Mouse (Mus musculus): ENCODE data around the gene Eif2b4. TPM values are rescaled to one million over a fixed set of nuclear protein-coding genes. Genes with fewer than 3 reads are reported as not detected.

Eif2b4 gene
- 34.0 TPM for polyA plus RNA-seq (2014; fragmentation: Illumina TruSeq; extraction: RNeasy Lipid Tissue Mini Kit (QIAGEN cat#74804); ENCODE audit: low read depth, low replicate concordance)

DNA sequence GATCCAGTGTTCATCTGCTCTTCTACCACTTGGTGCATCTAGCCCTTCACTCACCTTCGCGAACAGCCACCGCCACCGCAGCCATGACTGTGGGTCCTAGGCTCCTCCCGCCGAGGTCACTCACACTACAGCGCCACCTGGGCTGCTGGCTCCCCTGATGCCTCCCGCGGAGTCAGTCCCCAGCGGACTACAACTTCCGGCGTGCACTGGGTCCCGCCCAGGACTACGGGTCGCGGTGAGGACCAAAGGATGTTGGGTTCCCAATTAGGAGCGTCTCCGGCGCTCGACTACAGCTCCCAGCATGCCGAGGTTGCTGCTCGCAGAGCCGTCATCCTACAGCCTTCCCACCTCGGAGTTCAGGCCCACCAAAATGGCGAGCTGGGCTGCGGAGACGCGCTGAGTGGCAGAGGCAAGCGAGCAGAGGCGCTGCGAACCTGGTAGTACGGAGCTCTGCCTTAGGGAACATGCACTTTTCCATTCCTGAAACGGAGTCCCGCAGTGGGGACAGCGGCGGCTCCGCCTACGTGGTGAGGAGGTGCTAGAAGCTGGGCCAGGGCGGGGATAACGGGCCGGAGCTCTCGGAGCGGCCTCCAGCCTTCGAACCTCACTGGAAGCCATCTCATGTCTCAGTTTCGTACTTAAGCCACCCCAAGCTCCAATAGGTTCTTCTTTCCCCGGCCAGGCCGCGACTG is at the start of gene Eif2b4, which contains the start of gene Snx17:
TSS of gene Eif2b4 (minus strand) at position 492 of the 692 bp plus-strand sequence.
TSS of gene Snx17 (plus strand) at position 289 of the 692 bp plus-strand sequence.

DNA sequence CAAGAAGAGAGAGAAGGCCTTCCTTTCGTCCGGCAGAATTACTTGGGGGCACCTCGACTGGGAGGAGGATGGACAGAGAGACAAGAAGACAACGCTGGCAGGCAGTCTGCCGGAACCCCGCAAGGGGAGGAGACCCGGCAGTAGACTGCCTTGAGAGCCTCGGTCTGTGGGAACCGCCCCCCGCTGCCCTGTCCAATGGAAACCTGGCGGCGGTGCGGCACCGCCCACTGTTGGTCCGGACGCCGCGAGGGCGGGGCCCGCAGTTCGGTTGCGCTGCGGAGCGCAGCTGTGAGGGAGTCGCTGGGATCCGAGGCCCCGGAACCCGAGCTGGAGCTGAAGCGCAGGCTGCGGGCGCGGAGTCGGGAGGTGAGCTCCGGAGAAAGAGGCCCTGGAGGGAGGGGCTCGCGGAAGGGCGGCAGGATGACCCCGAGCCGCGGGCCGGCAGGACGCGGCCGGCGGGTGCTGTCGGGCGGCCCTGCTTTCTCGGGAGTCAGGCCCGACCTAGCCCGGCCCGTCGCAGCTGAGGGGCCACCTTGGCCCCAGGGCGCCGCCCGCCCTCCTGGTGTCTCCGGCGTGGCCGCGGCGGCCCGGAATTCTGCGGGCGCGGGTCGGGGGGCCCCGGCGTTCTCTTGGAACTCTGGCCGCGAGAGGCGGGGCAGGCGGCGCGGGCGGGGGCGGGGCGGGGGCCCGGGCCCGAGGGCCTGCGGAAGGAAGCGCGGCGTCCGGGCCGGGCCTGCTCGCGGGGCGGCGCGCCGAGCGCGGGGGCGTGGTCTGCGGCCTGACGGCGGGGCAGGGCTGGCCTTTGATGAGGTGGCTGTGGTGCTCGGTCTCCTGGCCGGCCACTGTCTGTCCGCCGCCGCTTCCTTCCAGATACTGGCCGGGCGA is 47.6 kb upstream of the Eif2b4 start, which contains the start of the genes Nrbp1 and Gm9970:
TSS of gene Nrbp1 (plus strand) at position 228 of the 885 bp plus-strand sequence.
TSS of gene Gm9970 (minus strand) at position 596 of the 885 bp plus-strand sequence.

DNA sequence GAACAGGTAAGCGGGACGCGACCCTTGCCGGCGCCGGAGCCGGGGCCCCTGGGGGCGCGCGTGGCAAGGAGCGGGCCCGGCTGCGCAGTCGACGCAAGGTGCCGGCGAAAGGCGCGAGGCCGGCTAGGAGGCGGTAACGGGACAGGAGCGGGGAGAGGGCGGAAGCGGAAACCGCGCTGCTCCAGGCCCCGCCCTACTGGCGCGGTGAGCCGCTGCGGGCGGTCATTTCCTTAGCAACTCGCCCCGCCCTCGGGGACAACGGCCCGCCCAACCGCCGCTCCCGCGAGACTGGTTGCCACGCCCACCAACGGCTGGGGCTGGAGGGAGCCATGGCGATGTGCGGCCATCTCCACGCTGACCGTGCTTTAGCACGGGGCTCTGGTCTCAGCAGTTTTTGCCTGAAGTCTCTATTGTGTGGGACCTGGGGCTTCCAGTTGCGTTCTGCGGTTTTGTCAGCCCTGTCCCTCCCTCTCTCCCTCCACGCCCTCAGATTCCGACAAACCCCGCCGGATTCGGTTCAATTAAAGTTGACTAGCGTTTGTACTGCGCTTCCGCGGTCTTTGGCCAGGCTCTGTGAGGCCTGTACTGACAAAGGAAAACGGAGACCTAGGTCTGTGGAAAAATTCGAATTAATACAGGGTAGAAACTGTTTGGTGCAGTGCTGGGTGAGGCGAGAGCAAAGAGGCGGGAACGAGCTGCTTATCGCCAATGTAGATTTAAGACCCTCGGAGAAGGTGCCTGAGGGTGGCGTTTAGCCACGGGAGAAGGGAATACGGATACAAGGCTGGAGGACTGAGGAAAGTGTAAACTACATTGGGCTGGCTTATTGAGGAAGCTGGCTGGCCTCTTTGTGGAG is 27.4 kb upstream of the Eif2b4 start, which contains the start of gene Ppm1g:
TSS of gene Ppm1g (minus strand) at position 240 of the 856 bp plus-strand sequence.

DNA sequence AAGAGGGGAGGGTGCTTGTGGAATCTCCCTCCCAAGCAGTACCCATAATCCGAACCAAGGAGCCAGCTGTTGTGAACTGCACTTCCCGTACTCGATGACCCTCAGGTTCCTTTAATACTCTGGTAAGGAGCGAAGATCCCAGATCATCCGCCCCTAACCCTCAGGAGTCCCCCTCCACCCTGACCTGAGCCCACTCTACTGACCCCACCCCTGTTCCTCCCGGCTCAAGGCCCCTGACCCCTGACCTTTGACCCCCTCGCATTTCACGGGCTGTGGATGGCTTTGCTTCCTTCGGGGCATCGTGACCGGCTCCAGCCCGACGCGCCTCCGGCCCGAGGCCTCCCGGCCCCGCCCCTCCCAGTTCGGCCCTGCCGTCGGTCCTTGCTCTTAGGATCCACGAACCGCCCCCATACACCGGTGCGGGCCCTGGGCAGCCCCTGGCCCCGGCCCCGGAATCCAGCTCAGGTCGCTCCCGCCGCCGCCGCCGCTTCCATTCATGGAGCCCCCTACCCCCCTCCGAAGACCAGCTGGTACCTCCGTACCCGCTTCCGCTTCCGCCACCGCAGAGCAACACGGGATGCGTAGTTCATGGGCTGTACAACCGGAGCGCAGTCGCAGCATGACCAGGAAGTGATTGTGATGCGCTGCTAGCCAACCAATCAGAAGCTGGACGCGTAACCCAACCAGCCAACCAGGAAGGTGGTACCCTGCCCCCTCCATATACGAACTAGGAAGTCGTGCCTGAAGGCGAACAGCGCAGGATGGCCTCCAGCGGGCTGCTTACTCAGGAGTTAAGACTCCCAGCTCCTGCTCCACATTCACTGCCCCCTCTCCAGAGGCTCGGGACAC is 8.7 kb upstream of the Eif2b4 start, which contains the start of gene Zfp513:
TSS of gene Zfp513 (minus strand) at position 562 of the 849 bp plus-strand sequence.

DNA sequence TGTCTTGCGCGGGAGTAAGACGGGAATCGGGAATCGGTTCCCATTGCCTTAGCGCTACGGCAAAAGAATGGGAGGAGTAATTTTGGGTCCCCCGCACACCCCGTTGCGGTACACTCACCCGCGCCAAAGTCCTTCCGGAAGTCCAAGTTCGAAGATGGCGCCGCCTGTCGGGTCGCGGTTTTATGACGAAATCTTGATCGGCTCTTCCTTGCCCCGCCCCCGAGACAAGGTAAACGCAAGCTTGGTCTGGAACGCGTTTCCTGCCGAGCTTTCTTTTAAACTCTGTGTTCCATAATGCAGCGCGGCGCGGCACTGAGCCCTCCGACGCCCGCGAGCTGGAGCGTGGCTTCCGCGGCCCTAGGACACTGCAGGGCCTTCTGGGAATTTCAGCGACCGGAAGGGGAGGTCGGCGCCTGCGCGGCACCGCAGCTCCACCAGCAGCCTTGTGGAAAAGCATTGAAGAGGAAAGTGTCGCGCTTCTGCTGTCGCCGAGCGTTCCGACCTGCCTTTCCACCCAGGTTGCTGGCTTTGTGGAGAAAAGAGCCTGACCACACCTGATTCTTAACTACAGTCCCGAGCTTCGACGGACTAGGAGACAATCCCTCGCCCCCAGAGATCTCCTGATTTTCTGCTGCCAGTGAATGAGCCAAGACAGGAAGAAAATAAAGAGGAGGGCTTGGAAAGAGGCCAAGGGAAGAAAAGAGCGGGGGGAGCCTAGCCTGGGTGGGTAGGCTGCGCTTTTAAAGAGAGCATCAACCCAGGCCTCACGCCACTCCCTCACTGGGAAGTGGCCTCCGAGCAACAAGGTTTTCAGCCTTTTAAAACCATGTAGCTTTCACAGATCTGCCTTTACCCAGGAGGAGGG is 13.2 kb downstream of the Eif2b4 start, which contains the start of the genes Gm29609 and Gtf3c2:
TSS of gene Gm29609 (minus strand) at position 146 of the 865 bp plus-strand sequence.
TSS of gene Gtf3c2 (minus strand) at position 379 of the 865 bp plus-strand sequence.

DNA sequence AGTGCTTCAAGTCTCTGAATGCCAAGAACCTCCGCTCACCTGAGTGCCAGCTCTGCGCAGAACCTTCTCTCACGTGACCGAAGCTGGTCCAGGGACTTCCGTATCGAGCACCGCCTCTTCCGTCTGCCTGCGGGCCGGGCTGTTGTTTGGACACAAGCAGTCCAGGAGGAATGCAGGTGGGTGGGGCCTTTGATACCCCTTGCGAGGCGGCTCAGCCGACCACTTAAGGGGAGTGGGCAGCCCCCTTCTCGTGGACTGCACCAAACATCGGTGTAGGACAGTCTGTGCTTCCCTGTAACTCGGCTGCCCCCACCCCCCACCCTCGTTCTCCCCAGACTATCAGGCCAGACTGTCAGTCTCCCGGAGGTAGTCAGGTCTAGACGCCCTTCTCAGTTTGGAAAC is 39.1 kb downstream of the Eif2b4 start, which contains the start of gene Mpv17:
TSS of gene Mpv17 (minus strand) at position 100 of the 402 bp plus-strand sequence.

DNA sequence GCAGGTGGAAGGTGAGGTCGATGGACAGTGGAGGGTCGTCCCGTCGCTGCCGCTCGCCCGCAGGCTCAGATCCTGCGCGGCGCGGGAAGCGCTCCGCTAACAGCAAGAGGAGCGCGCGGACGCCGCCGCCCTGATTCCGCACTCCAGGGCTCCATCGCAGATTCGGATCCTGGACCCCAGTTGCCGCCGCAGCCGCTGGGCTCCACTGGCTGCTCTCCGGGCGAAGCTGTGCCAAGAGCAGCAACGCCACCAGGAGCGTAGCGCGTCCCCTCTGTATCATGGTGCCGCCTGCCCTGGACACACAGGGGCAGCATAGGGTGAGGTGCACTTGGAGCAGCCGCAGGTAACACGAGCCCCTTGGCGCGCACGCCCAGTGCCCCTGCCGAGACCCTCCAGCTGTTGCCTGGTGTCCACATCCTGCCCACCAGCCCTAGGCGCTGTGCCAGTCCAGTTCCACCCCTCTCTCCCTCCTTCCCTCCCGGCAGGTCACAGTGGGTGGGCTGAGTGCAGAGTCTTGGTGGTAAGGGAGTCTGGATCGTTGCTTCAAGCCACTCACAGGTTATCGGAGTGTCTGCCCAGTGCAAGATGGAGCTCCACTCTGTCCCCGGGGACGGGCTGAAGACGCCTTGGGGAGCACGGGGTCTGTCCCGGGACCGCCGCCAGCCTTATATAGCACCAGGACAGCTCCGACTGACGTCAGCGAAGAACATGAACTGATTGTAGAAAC is 54.8 kb downstream of the Eif2b4 start, which contains the start of gene Ucn:
TSS of gene Ucn (minus strand) at position 589 of the 727 bp plus-strand sequence.

Other genes with a start within 250 kb of the Eif2b4 start
- gene Cgref1, start 247.8 kb downstream of the Eif2b4 start, polyA plus RNA-seq (2014; fragmentation: Illumina TruSeq; extraction: RNeasy Lipid Tissue Mini Kit (QIAGEN cat#74804); ENCODE audit: low read depth, low replicate concordance): 1.9 TPM
- gene Preb, start 233.1 kb downstream of the Eif2b4 start, polyA plus RNA-seq (2014; fragmentation: Illumina TruSeq; extraction: RNeasy Lipid Tissue Mini Kit (QIAGEN cat#74804); ENCODE audit: low read depth, low replicate concordance): 157 TPM
- 4.2 TPM for gene Tcf23, start 224.8 kb downstream of the Eif2b4 start, polyA plus RNA-seq (2014; fragmentation: Illumina TruSeq; extraction: RNeasy Lipid Tissue Mini Kit (QIAGEN cat#74804); ENCODE audit: low read depth, low replicate concordance)
- gene Atraid, start 145.1 kb downstream of the Eif2b4 start, polyA plus RNA-seq (2014; fragmentation: Illumina TruSeq; extraction: RNeasy Lipid Tissue Mini Kit (QIAGEN cat#74804); ENCODE audit: low read depth, low replicate concordance): 188 TPM
- 17.8 TPM for gene Slc5a6, start 144.5 kb downstream of the Eif2b4 start, polyA plus RNA-seq (2014; fragmentation: Illumina TruSeq; extraction: RNeasy Lipid Tissue Mini Kit (QIAGEN cat#74804); ENCODE audit: low read depth, low replicate concordance)
- gene Cad, start 138.7 kb downstream of the Eif2b4 start, polyA plus RNA-seq (2014; fragmentation: Illumina TruSeq; extraction: RNeasy Lipid Tissue Mini Kit (QIAGEN cat#74804); ENCODE audit: low read depth, low replicate concordance): 109 TPM
- 2.3 TPM for gene Dnajc5g, start 87.1 kb downstream of the Eif2b4 start, polyA plus RNA-seq (2014; fragmentation: Illumina TruSeq; extraction: RNeasy Lipid Tissue Mini Kit (QIAGEN cat#74804); ENCODE audit: low read depth, low replicate concordance)
- gene Slc30a3, start 85.2 kb downstream of the Eif2b4 start, polyA plus RNA-seq (2014; fragmentation: Illumina TruSeq; extraction: RNeasy Lipid Tissue Mini Kit (QIAGEN cat#74804); ENCODE audit: low read depth, low replicate concordance): 8.9 TPM
- not detected for gene Trim54, start 76.7 kb downstream of the Eif2b4 start, polyA plus RNA-seq (2014; fragmentation: Illumina TruSeq; extraction: RNeasy Lipid Tissue Mini Kit (QIAGEN cat#74804); ENCODE audit: low read depth, low replicate concordance)
- not detected for gene Ucn, start 54.6 kb downstream of the Eif2b4 start, polyA plus RNA-seq (2014; fragmentation: Illumina TruSeq; extraction: RNeasy Lipid Tissue Mini Kit (QIAGEN cat#74804); ENCODE audit: low read depth, low replicate concordance)
- gene Mpv17, start 39.2 kb downstream of the Eif2b4 start, polyA plus RNA-seq (2014; fragmentation: Illumina TruSeq; extraction: RNeasy Lipid Tissue Mini Kit (QIAGEN cat#74804); ENCODE audit: low read depth, low replicate concordance): 65.2 TPM
- 2.0 TPM for gene Gm29609, start 13.5 kb downstream of the Eif2b4 start, polyA plus RNA-seq (2014; fragmentation: Illumina TruSeq; extraction: RNeasy Lipid Tissue Mini Kit (QIAGEN cat#74804); ENCODE audit: low read depth, low replicate concordance)
- 56.6 TPM for gene Gtf3c2, start 13.3 kb downstream of the Eif2b4 start, polyA plus RNA-seq (2014; fragmentation: Illumina TruSeq; extraction: RNeasy Lipid Tissue Mini Kit (QIAGEN cat#74804); ENCODE audit: low read depth, low replicate concordance)
- 78.8 TPM for gene Snx17, start 203 bp downstream of the Eif2b4 start, polyA plus RNA-seq (2014; fragmentation: Illumina TruSeq; extraction: RNeasy Lipid Tissue Mini Kit (QIAGEN cat#74804); ENCODE audit: low read depth, low replicate concordance)
- gene Zfp513, start 8.9 kb upstream of the Eif2b4 start, polyA plus RNA-seq (2014; fragmentation: Illumina TruSeq; extraction: RNeasy Lipid Tissue Mini Kit (QIAGEN cat#74804); ENCODE audit: low read depth, low replicate concordance): 17.7 TPM
- 74.3 TPM for gene Ppm1g, start 27.3 kb upstream of the Eif2b4 start, polyA plus RNA-seq (2014; fragmentation: Illumina TruSeq; extraction: RNeasy Lipid Tissue Mini Kit (QIAGEN cat#74804); ENCODE audit: low read depth, low replicate concordance)
- 83.1 TPM for gene Nrbp1, start 47.4 kb upstream of the Eif2b4 start, polyA plus RNA-seq (2014; fragmentation: Illumina TruSeq; extraction: RNeasy Lipid Tissue Mini Kit (QIAGEN cat#74804); ENCODE audit: low read depth, low replicate concordance)
- not detected for gene Gm9970, start 47.8 kb upstream of the Eif2b4 start, polyA plus RNA-seq (2014; fragmentation: Illumina TruSeq; extraction: RNeasy Lipid Tissue Mini Kit (QIAGEN cat#74804); ENCODE audit: low read depth, low replicate concordance)
- gene Krtcap3, start 58.3 kb upstream of the Eif2b4 start, polyA plus RNA-seq (2014; fragmentation: Illumina TruSeq; extraction: RNeasy Lipid Tissue Mini Kit (QIAGEN cat#74804); ENCODE audit: low read depth, low replicate concordance): 18.2 TPM
- 45.4 TPM for gene Ift172, start 97.7 kb upstream of the Eif2b4 start, polyA plus RNA-seq (2014; fragmentation: Illumina TruSeq; extraction: RNeasy Lipid Tissue Mini Kit (QIAGEN cat#74804); ENCODE audit: low read depth, low replicate concordance)
- gene Fndc4, start 102.7 kb upstream of the Eif2b4 start, polyA plus RNA-seq (2014; fragmentation: Illumina TruSeq; extraction: RNeasy Lipid Tissue Mini Kit (QIAGEN cat#74804); ENCODE audit: low read depth, low replicate concordance): 6.8 TPM
- gene Gckr, start 104.0 kb upstream of the Eif2b4 start, polyA plus RNA-seq (2014; fragmentation: Illumina TruSeq; extraction: RNeasy Lipid Tissue Mini Kit (QIAGEN cat#74804); ENCODE audit: low read depth, low replicate concordance): 0.50 TPM

Data from adipose tissue, adult 10 weeks (tissue).